Mouse (Mus musculus) spleen, adult 2 months (tissue): ENCODE results near the gene Gm15446. TPM values are rescaled to one million over a fixed set of nuclear protein-coding genes. Genes with fewer than 3 reads are reported as not detected.
"Not testable (repeated sequence)": the region's sequence is repeated elsewhere in the genome, so short reads cannot be mapped to it uniquely, and the experiment has no call there.

Source experiments
- DNase-seq, 2 experiments: peaks; one replicate each; pipeline versions ENCODE4 v3.0.0 to v3.0.0-alpha.2; 2012 to 2021; ENCODE audit warnings: low spot score in 2 of 2, low read depth in 1 of 2
- H3K27ac ChIP-seq: fragments of 200-500 bp; 2 replicates; pipeline ENCODE4 v1.5.1; 2012; ENCODE audit warnings: low read length, inconsistent platforms; ENCODE audit not compliant: insufficient read depth
- H3K27me3 ChIP-seq: fragments of 200-500 bp; 2 replicates; pipeline ENCODE4 v1.6.1; 2012; ENCODE audit warnings: mild to moderate bottlenecking, moderate library complexity, low read length, inconsistent platforms; ENCODE audit not compliant: control insufficient read depth, insufficient read depth
- H3K36me3 ChIP-seq: fragments of 200-500 bp; 2 replicates; pipeline ENCODE4 v1.6.1; 2012; ENCODE audit warnings: mild to moderate bottlenecking, low read length, inconsistent platforms; ENCODE audit not compliant: control insufficient read depth, insufficient read depth
- H3K4me1 ChIP-seq: fragments of 200-500 bp; 2 replicates; pipeline ENCODE4 v1.6.1; 2011; ENCODE audit warnings: inconsistent platforms; ENCODE audit not compliant: control insufficient read depth, insufficient read depth, insufficient read length
- H3K4me3 ChIP-seq: fragments of 200-500 bp; 2 replicates; pipeline ENCODE4 v1.5.1; 2011; ENCODE audit warnings: mild to moderate bottlenecking, inconsistent platforms; ENCODE audit not compliant: insufficient read depth, insufficient read length; ENCODE audit errors: extremely low read depth
- CTCF ChIP-seq: fragments of 200-500 bp; IDR thresholded peaks from 2 replicates; pipeline ENCODE4 v1.5.1; 2011; ENCODE audit warnings: mild to moderate bottlenecking, inconsistent platforms; ENCODE audit not compliant: insufficient read depth, insufficient read length, insufficient replicate concordance; ENCODE audit errors: extremely low read depth
- POLR2A ChIP-seq: fragments of 200-500 bp; IDR thresholded peaks from 2 replicates; pipeline ENCODE4 v1.6.1; 2011; ENCODE audit warnings: low read depth, low read length, inconsistent platforms
- WGBS: fragments of 180-500 bp; shearing (Covaris S2); methylation state at CpG from one replicate; pipeline ENCODE4 v1.1.7; 2018; 5-methylcytosine and 5-hydroxymethylcytosine counted together
- polyA plus RNA-seq: library from polyadenylated mRNA; depleted of rRNA; stranded (reverse); fragments of >200 nt; gene quantifications from 2 replicates; pipeline ENCODE4 v1.2.3, GENCODE M21; 2012; rRNA removed

Gm15446 gene
- 1.3 and 1.5 TPM in 2 replicates for polyA plus RNA-seq

- Histone ChIP-seq H3K27ac (peak within 1 kb of the TSS; percentile 49; the same call in 1 of the 2 replicates), H3K4me3 (peak within 1 kb of the TSS; percentile 68)
- not testable (repeated sequence) for H3K4me1 ChIP-seq, H3K27me3 ChIP-seq, H3K36me3 ChIP-seq
- WGBS = under 1% methylated on average over 22 of the region's 22 CpGs
- peak; percentile 64 to 90 for DNase-seq
Measured at GRCm38 (mm10) chr5:109923261-109924071, at the start of gene Gm15446. Gene Gm15446, plus strand, starts transcription at chr5:109923400.

- H3K27ac ChIP-seq, H3K36me3 ChIP-seq, H3K4me1 ChIP-seq, DNase-seq, H3K27me3 ChIP-seq: not testable (repeated sequence)
- H3K4me3 ChIP-seq = peak overlapping the region; percentile 33; the same call in 1 of the 2 replicates
- WGBS = 15% methylated on average over 2 of the region's 2 CpGs
Measured at GRCm38 (mm10) chr5:109924129-109924528, 929 bp downstream of the Gm15446 start.

GRCm38 (mm10) chr5:109924936-109925335 is 1.7 kb downstream of the Gm15446 start:
- TF ChIP-seq CTCF (no peak), POLR2A (no peak)
- no peak overlapping the region for H3K4me3 ChIP-seq
- no peaks in the 10 kb centered on the region for H3K36me3 ChIP-seq
- H3K4me1 ChIP-seq = no peaks in the 10 kb centered on the region
- no peaks in the 10 kb centered on the region for H3K27me3 ChIP-seq
- no peak for DNase-seq
- H3K27ac ChIP-seq = no peak overlapping the region

- Histone ChIP-seq H3K27ac (no peak overlapping the region), H3K27me3 (no peaks in the 10 kb centered on the region), H3K4me1 (no peaks in the 10 kb centered on the region), H3K4me3 (no peak overlapping the region), H3K36me3 (no peaks in the 10 kb centered on the region)
- DNase-seq = no peak
- TF ChIP-seq CTCF (no peak), POLR2A (no peak)
- WGBS = no CpG with 5 or more reads among the region's 1 CpGs
Measured at GRCm38 (mm10) chr5:109950281-109950680, 27.1 kb downstream of the Gm15446 start.

- no CpG with 5 or more reads among the region's 2 CpGs for WGBS
- H3K4me3 ChIP-seq, H3K27ac ChIP-seq, H3K27me3 ChIP-seq, DNase-seq, H3K36me3 ChIP-seq, H3K4me1 ChIP-seq: not testable (repeated sequence)
Measured at GRCm38 (mm10) chr5:109980743-109981142, 57.5 kb downstream of the Gm15446 start.

Other genes starting within 250 kb of the Gm15446 start
- gene 5430403G16Rik, start 232.4 kb upstream of the Gm15446 start, polyA plus RNA-seq = 0.21 TPM in 2 replicates
- 1.2 and 1.4 TPM in 2 replicates for gene 4930522L14Rik, start 171.5 kb upstream of the Gm15446 start, polyA plus RNA-seq
- 1.2 and 2.6 TPM in 2 replicates for gene Zfp932, start 73.1 kb downstream of the Gm15446 start, polyA plus RNA-seq
- gene Gm17655, start 149.1 kb downstream of the Gm15446 start, polyA plus RNA-seq = 0.09 and 0.41 TPM in 2 replicates
- 0.04 and 0.11 TPM in 2 replicates for gene Gm35315, start 171.0 kb downstream of the Gm15446 start, polyA plus RNA-seq
- 0.67 and 1.2 TPM in 2 replicates for gene Plcxd1, start 176.6 kb downstream of the Gm15446 start, polyA plus RNA-seq
- gene Gtpbp6, start 184.8 kb downstream of the Gm15446 start, polyA plus RNA-seq = 156 and 207 TPM in 2 replicates
- gene Zfp605, start 186.7 kb downstream of the Gm15446 start, polyA plus RNA-seq = 0.32 and 0.46 TPM in 2 replicates
- gene Chfr, start 212.4 kb downstream of the Gm15446 start, polyA plus RNA-seq = 59.3 and 68.9 TPM in 2 replicates